Mouse (Mus musculus): ENCODE measurements around the gene Eef2. TPM values are rescaled to one million over a fixed set of nuclear protein-coding genes. Genes with fewer than 3 reads are reported as not detected.
A peak's percentile ranks its signal among the peaks of the same experiment; 100 is the strongest.

The Eef2 gene
- polyA plus RNA-seq, 1 experiment from 2014 or later = 479 TPM

DNA sequence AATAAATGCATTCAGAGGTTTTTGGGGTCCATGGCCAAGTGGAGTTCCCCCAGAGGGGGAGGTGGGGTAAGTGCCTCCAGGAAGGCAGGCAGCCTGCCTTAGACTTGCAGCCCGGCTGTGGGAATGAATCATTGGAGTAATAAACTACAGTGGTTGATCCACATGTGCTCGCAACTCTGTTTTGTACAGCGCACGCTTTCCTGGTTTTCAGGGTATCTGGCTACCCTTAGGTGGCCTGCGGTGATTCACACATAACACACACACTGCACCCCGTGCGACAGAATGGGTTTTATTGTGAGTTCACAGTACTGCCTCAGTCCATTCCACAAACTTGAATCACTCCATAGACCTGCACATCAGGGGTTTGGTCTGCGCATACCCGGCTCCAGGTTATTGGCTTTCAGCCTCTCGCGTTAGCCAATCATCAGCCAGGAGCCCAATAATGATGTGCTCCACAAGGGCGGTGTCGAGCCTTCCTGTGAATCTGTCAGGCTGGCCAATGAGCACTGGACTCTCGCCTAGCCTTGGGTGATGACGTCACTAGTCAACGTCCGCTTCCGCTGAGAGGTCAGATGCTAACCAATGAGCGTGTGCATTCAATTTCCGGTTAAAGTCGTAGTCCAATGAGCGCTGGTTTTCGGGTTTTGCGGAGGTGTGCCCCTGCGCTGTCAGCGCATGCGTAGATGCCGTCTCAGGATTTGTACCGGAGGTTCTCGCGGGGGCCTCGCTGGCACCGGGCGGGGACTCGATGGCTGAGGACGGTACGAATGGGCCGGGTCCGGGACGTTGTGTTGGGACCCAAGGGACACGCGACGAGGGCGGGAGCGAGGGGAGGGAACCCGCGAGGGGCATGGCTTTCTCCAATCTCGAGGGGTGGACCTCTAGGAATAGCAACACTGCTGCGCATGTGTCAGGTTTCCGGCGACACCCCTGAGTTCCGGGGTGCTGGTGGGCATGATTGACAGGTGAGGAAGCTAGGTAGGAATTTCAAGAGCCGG, 6.2 kb downstream of the Eef2 start, which contains the start of gene Dapk3:
Dapk3 (plus strand) TSS at position 670 of the 998 bp plus-strand sequence.
- DNase-seq (peak; percentile 99), ATAC-seq (ENCODE audit: low FRiP score, low TSS enrichment) (peak; percentile 96)
- no peaks in the 10 kb centered on the region for H3K9me3 ChIP-seq (ENCODE audit: control insufficient read depth, low read length)
- peak within 1 kb of the TSS; percentile 64 for H3K4me2 ChIP-seq (ENCODE audit: low read length)
- peak within 1 kb of the TSS; percentile 87 for H3K27ac ChIP-seq (replicated peaks; ENCODE audit: low read depth, low read length)
- no peaks in the 10 kb centered on the region for H3K27me3 ChIP-seq (ENCODE audit: control insufficient read depth, insufficient read depth, low read length)
- H3K4me1 ChIP-seq (ENCODE audit: control insufficient read depth, insufficient read depth, low read length) = peaks cover 15% of the 10 kb centered on the region
- peaks cover 80% of the 10 kb centered on the region for H3K36me3 ChIP-seq (ENCODE audit: control insufficient read depth, insufficient read depth, low read length)
- H3K4me3 ChIP-seq (replicated peaks; ENCODE audit: low read depth, low read length) = peak within 1 kb of the TSS; percentile 63
- WGBS = 5% methylated on average over 53 of the region's 53 CpGs
- H3K9ac ChIP-seq (replicated peaks; ENCODE audit: low read length) = peak within 1 kb of the TSS; percentile 69

DNA sequence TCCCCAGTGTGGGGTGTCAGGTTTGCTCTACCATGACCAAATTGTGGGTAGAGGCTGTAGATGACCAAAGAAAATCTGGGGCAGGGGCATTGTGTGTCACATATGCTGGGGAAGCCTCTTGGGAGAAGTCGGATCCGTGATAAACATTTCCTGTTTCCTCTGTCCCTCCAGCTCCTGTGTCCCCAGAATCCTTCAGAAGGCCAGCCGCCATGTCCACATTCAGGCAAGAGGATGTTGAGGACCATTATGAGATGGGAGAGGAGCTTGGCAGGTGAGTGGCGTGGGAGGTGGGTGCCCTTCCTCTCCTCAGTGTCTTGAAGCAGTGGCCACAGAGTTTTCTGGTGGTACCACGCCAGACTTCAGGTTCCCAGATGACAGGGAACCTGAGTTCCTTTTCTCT, 7.4 kb downstream of the Eef2 start, which contains the start of gene 4930442H23Rik:
4930442H23Rik (minus strand) TSS at position 45 of the 400 bp plus-strand sequence.
- peaks cover 11% of the 10 kb centered on the region for H3K4me1 ChIP-seq (ENCODE audit: control insufficient read depth, insufficient read depth, low read length)
- H3K9ac ChIP-seq (replicated peaks; ENCODE audit: low read length) = peak within 1 kb of the TSS; percentile 69
- H3K27ac ChIP-seq (replicated peaks; ENCODE audit: low read depth, low read length) = peak within 1 kb of the TSS; percentile 87
- no peak for DNase-seq
- H3K27me3 ChIP-seq (ENCODE audit: control insufficient read depth, insufficient read depth, low read length) = no peaks in the 10 kb centered on the region
- no peak for ATAC-seq (ENCODE audit: low FRiP score, low TSS enrichment)
- 85% methylated on average over 5 of the region's 5 CpGs for WGBS
- H3K9me3 ChIP-seq (ENCODE audit: control insufficient read depth, low read length) = no peaks in the 10 kb centered on the region
- peaks cover 73% of the 10 kb centered on the region for H3K36me3 ChIP-seq (ENCODE audit: control insufficient read depth, insufficient read depth, low read length)
- peak within 1 kb of the TSS; percentile 64 for H3K4me2 ChIP-seq (ENCODE audit: low read length)
- peak within 1 kb of the TSS; percentile 63 for H3K4me3 ChIP-seq (replicated peaks; ENCODE audit: low read depth, low read length)

DNA sequence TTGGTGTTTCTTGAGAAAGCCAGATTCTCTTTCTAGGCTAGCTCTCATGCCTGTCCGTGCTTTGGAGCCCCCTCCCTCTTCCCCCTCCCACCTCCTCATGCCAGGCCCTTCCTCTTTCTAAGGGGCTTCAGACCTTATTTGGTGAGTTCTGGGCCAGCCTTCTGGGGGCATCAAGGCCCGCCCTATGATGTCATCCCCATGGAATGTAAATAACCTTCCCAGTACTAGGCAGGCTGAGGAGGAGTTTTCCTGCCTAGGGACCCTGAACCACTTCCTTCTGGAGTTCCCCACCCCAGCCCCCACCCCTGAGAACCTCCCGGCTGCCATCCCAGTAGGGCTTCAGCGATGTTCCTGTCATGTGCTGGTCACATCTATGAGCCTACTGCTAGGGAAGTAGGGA, 8.3 kb downstream of the Eef2 start:
- H3K4me2 ChIP-seq (ENCODE audit: low read length) = 0 out of 2 replicates have a peak overlapping the region, but pooled peaks have one; percentile 4
- peaks cover 11% of the 10 kb centered on the region for H3K4me1 ChIP-seq (ENCODE audit: control insufficient read depth, insufficient read depth, low read length)
- 75% methylated on average over 4 of the region's 4 CpGs for WGBS
- no peaks in the 10 kb centered on the region for H3K27me3 ChIP-seq (ENCODE audit: control insufficient read depth, insufficient read depth, low read length)
- ATAC-seq (ENCODE audit: low FRiP score, low TSS enrichment) (no peak), DNase-seq (no peak)
- H3K9me3 ChIP-seq (ENCODE audit: control insufficient read depth, low read length) = no peaks in the 10 kb centered on the region
- H3K4me3 ChIP-seq (replicated peaks; ENCODE audit: low read depth, low read length) = no peak overlapping the region
- H3K27ac ChIP-seq (replicated peaks; ENCODE audit: low read depth, low read length) = no peak overlapping the region
- no peak overlapping the region for H3K9ac ChIP-seq (replicated peaks; ENCODE audit: low read length)
- peaks cover 66% of the 10 kb centered on the region for H3K36me3 ChIP-seq (ENCODE audit: control insufficient read depth, insufficient read depth, low read length)

DNA sequence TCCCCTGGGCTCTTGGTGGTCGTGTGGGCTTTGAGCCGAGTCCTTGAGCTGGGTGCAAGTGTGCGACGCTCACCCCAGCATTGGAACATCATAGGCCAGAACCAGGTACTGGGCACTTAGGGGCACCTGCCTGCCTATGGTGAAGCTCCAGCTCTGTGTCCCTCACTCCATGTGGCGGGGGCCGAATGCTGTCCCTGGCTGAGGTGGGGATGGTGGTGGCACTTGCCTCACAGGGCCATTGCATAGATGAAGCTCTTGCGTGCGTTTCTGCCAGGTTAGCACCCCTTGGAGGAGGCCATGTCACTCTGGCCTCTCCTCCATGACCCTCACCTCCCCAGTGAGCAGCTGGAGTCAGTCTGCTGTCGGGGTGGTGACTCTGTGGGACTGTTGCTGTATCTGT, 10.7 kb downstream of the Eef2 start:
- H3K27me3 ChIP-seq (ENCODE audit: control insufficient read depth, insufficient read depth, low read length) = no peaks in the 10 kb centered on the region
- DNase-seq = no peak
- H3K27ac ChIP-seq (replicated peaks; ENCODE audit: low read depth, low read length) = no peak overlapping the region
- no peak overlapping the region for H3K4me3 ChIP-seq (replicated peaks; ENCODE audit: low read depth, low read length)
- peaks cover 15% of the 10 kb centered on the region for H3K4me1 ChIP-seq (ENCODE audit: control insufficient read depth, insufficient read depth, low read length)
- ATAC-seq (ENCODE audit: low FRiP score, low TSS enrichment) = no peak
- H3K4me2 ChIP-seq (ENCODE audit: low read length) = no peak overlapping the region
- WGBS = 96% methylated on average over 9 of the region's 9 CpGs
- H3K9me3 ChIP-seq (ENCODE audit: control insufficient read depth, low read length) = no peaks in the 10 kb centered on the region
- H3K36me3 ChIP-seq (ENCODE audit: control insufficient read depth, insufficient read depth, low read length) = peaks cover 55% of the 10 kb centered on the region
- H3K9ac ChIP-seq (replicated peaks; ENCODE audit: low read length) = no peak overlapping the region

DNA sequence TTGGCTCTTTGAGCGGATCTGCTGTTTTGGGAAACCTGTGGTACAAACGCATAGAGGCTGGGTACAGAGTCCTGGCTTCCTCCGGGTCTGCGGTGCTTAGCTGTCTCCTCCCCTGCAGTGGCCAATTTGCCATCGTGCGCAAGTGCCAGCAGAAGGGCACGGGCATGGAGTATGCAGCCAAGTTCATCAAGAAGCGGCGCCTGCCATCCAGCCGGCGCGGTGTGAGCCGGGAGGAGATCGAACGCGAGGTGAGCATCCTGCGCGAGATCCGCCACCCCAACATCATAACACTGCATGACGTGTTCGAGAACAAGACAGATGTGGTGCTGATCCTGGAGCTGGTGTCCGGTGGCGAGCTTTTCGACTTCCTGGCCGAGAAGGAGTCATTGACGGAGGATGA, 13.4 kb downstream of the Eef2 start:
- no peak for ATAC-seq (ENCODE audit: low FRiP score, low TSS enrichment)
- no peaks in the 10 kb centered on the region for H3K9me3 ChIP-seq (ENCODE audit: control insufficient read depth, low read length)
- peaks cover 1% of the 10 kb centered on the region; the same call in 1 of the 2 replicates for H3K27me3 ChIP-seq (ENCODE audit: control insufficient read depth, insufficient read depth, low read length)
- DNase-seq = no peak
- H3K27ac ChIP-seq (replicated peaks; ENCODE audit: low read depth, low read length) = no peak overlapping the region
- peaks cover 42% of the 10 kb centered on the region for H3K36me3 ChIP-seq (ENCODE audit: control insufficient read depth, insufficient read depth, low read length)
- no peak overlapping the region for H3K4me3 ChIP-seq (replicated peaks; ENCODE audit: low read depth, low read length)
- H3K4me2 ChIP-seq (ENCODE audit: low read length) = no peak overlapping the region
- WGBS = 81% methylated on average over 26 of the region's 26 CpGs
- no peak overlapping the region for H3K9ac ChIP-seq (replicated peaks; ENCODE audit: low read length)
- H3K4me1 ChIP-seq (ENCODE audit: control insufficient read depth, insufficient read depth, low read length) = peaks cover 9% of the 10 kb centered on the region; the same call in 1 of the 2 replicates

DNA sequence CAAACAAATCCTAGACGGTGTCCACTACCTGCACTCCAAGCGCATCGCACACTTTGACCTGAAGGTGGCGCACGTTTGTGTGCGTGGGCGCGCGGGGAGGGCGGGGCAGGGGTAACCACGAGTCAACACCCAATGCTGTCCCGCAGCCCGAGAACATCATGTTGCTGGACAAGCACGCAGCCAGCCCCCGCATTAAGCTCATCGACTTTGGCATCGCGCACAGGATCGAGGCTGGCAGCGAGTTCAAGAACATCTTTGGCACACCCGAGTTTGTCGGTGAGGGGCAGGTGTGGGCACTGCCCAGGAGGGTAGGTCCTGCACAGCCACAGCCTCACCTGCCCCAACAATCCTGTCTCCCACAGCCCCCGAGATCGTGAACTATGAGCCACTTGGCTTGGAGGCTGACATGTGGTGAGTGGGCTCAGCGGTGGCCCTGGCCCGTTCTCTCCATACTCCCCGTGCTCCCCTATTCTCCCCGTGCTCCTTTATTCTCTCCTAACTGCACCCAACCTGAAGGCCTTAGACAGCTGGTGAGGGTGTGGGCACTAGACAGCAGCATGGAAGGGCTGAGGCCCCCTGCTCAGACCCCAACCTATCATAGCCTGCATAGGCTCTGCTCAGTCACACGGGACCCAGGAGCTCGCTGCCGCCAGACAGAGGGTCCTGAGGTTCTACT, 13.9 kb downstream of the Eef2 start:
- 70% methylated on average over 31 of the region's 31 CpGs for WGBS
- ATAC-seq (ENCODE audit: low FRiP score, low TSS enrichment) (no peak), DNase-seq (no peak)
- Histone ChIP-seq H3K4me1 (ENCODE audit: control insufficient read depth, insufficient read depth, low read length) (peaks cover 9% of the 10 kb centered on the region; the same call in 1 of the 2 replicates), H3K4me3 (replicated peaks; ENCODE audit: low read depth, low read length) (no peak overlapping the region), H3K9ac (replicated peaks; ENCODE audit: low read length) (no peak overlapping the region), H3K9me3 (ENCODE audit: control insufficient read depth, low read length) (no peaks in the 10 kb centered on the region), H3K27me3 (ENCODE audit: control insufficient read depth, insufficient read depth, low read length) (peaks cover 7% of the 10 kb centered on the region; the same call in 1 of the 2 replicates), H3K27ac (replicated peaks; ENCODE audit: low read depth, low read length) (no peak overlapping the region), H3K4me2 (ENCODE audit: low read length) (no peak overlapping the region), H3K36me3 (ENCODE audit: control insufficient read depth, insufficient read depth, low read length) (peaks cover 37% of the 10 kb centered on the region)

DNA sequence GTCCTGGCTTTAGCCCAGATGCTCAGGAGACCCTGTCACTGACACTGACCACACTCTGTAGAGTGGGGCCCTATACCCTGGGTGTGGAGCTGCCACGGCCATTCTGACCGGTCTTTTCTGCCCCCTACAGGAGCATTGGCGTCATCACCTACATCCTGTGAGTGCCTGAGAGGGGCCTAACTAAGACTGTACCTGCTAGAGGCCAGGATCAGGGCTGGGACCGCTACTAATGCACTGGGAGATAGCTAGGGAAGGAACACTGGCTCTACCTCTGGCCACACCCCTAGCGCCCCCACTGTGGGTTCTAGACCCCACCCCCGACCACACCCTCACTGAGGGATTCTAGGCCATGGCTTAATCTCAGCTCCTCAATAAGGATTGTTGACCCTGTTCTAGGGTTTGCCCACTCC, 14.5 kb downstream of the Eef2 start:
- H3K4me3 ChIP-seq (replicated peaks; ENCODE audit: low read depth, low read length) = no peak overlapping the region
- no peak overlapping the region for H3K27ac ChIP-seq (replicated peaks; ENCODE audit: low read depth, low read length)
- ATAC-seq (ENCODE audit: low FRiP score, low TSS enrichment) (no peak), DNase-seq (no peak)
- H3K27me3 ChIP-seq (ENCODE audit: control insufficient read depth, insufficient read depth, low read length) = peaks cover 11% of the 10 kb centered on the region; the same call in 1 of the 2 replicates
- 74% methylated on average over 6 of the region's 6 CpGs for WGBS
- peaks cover 9% of the 10 kb centered on the region; the same call in 1 of the 2 replicates for H3K4me1 ChIP-seq (ENCODE audit: control insufficient read depth, insufficient read depth, low read length)
- H3K9ac ChIP-seq (replicated peaks; ENCODE audit: low read length) = no peak overlapping the region
- peaks cover 32% of the 10 kb centered on the region for H3K36me3 ChIP-seq (ENCODE audit: control insufficient read depth, insufficient read depth, low read length)
- H3K9me3 ChIP-seq (ENCODE audit: control insufficient read depth, low read length) = no peaks in the 10 kb centered on the region
- H3K4me2 ChIP-seq (ENCODE audit: low read length) = no peak overlapping the region

DNA sequence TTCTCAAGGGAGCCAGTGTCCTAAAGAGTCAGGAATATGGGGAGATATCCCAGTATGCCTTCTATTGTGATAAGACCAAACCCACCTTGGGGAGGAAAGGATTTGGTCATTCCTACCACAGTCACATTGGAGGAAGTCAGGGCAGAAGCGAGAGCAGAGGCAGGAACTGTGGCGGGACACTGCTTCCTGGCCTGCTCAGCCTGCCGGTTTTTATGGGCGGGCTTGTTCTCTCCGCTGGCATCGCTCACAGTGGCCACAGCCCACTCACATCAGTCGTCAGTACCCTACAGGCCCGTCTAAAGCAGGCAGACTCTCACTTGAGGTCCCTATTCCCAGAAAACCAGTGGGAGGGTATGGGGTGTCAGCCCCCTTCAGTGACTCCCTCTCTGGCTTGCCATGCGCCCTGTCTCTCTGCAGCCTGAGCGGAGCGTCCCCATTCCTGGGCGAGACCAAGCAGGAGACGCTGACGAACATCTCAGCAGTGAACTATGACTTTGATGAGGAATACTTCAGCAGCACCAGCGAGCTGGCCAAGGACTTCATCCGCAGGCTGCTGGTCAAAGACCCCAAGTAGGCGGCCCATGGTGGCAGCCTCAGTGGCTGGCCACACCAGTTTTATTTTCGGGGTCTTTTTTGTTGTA, 15.0 kb downstream of the Eef2 start:
- no peak for DNase-seq
- Histone ChIP-seq H3K4me1 (ENCODE audit: control insufficient read depth, insufficient read depth, low read length) (peaks cover 9% of the 10 kb centered on the region; the same call in 1 of the 2 replicates), H3K4me3 (replicated peaks; ENCODE audit: low read depth, low read length) (peak overlapping the region; percentile 63; the same call in 1 of the 2 replicates), H3K27ac (replicated peaks; ENCODE audit: low read depth, low read length) (0 out of 2 replicates have a peak overlapping the region, but pooled peaks have one; percentile 97), H3K9ac (replicated peaks; ENCODE audit: low read length) (no peak overlapping the region), H3K4me2 (ENCODE audit: low read length) (peak overlapping the region; percentile 97), H3K27me3 (ENCODE audit: control insufficient read depth, insufficient read depth, low read length) (peaks cover 15% of the 10 kb centered on the region; the same call in 1 of the 2 replicates), H3K9me3 (ENCODE audit: control insufficient read depth, low read length) (no peaks in the 10 kb centered on the region), H3K36me3 (ENCODE audit: control insufficient read depth, insufficient read depth, low read length) (peaks cover 30% of the 10 kb centered on the region)
- 91% methylated on average over 18 of the region's 18 CpGs for WGBS
- ATAC-seq (ENCODE audit: low FRiP score, low TSS enrichment) = no peak
